Mouse (Mus musculus) midbrain, embryonic 13.5 days (tissue): ENCODE data around the gene Adcy1. TPM values are rescaled to one million over a fixed set of nuclear protein-coding genes. Genes with fewer than 3 reads are reported as not detected.

Source experiments
- ATAC-seq: fragments of 200-750 bp; cut with Nextera tagmentation; 2 replicates; pipeline ENCODE4 v1.8.0; 2017; ENCODE audit warnings: mild to moderate bottlenecking, moderate TSS enrichment, moderate library complexity
- H3K27ac ChIP-seq: fragments of 300-500 bp; sonication (generic); 2 replicates; pipeline ENCODE4 v1.5.1; 2015; ENCODE audit warnings: inconsistent platforms, mild to moderate bottlenecking, moderate library complexity
- H3K27me3 ChIP-seq: fragments of 300-500 bp; sonication (generic); 2 replicates; pipeline ENCODE4 v1.6.1; 2015; ENCODE audit warnings: mild to moderate bottlenecking, inconsistent platforms
- H3K36me3 ChIP-seq: fragments of 300-500 bp; sonication (generic); 2 replicates; pipeline ENCODE4 v1.6.1; 2015; ENCODE audit warnings: mild to moderate bottlenecking, inconsistent platforms
- H3K4me1 ChIP-seq: fragments of 300-500 bp; sonication (generic); replicated peaks from 2 replicates; pipeline ENCODE4 v1.6.1; 2015; ENCODE audit warnings: inconsistent platforms
- H3K4me2 ChIP-seq: fragments of 300-500 bp; sonication (generic); replicated peaks from 2 replicates; pipeline ENCODE4 v1.6.1; 2015; ENCODE audit warnings: moderate library complexity, mild to moderate bottlenecking, inconsistent platforms
- H3K4me3 ChIP-seq: fragments of 300-500 bp; sonication (generic); replicated peaks from 2 replicates; pipeline ENCODE4 v1.5.1; 2015; ENCODE audit warnings: mild to moderate bottlenecking, inconsistent platforms
- H3K9ac ChIP-seq: fragments of 300-500 bp; sonication (generic); replicated peaks from 2 replicates; pipeline ENCODE4 v1.6.1; 2015; ENCODE audit warnings: mild to moderate bottlenecking, inconsistent platforms
- H3K9me3 ChIP-seq: fragments of 300-500 bp; sonication (generic); 2 replicates; pipeline ENCODE4 v1.6.1; 2016; ENCODE audit warnings: mild to moderate bottlenecking, inconsistent platforms
- WGBS: fragments of 180-500 bp; shearing (Covaris S2); methylation state at CpG from one replicate; pipeline ENCODE4 v1.1.7; 2015; 5-methylcytosine and 5-hydroxymethylcytosine counted together
- polyA plus RNA-seq: library from polyadenylated mRNA; unstranded; fragments of >200 nt; fragmentation: Nextera tagmentation; extraction: Ambion mirVana; gene quantifications from 2 replicates; pipeline ENCODE4 v1.2.1, GENCODE M21; 2015

The Adcy1 gene
- polyA plus RNA-seq, 1 experiment from 2014 or later, result 3.0 TPM

GRCm38 (mm10) chr11:7113687-7114086 lies 50.4 kb downstream of the Adcy1 start:
- no peak for ATAC-seq
- Histone ChIP-seq H3K27me3 (no peaks in the 10 kb centered on the region), H3K27ac (no peak overlapping the region)

GRCm38 (mm10) chr11:7114312-7114711 lies 51.0 kb downstream of the Adcy1 start:
- no peaks in the 10 kb centered on the region for H3K27me3 ChIP-seq
- no peaks in the 10 kb centered on the region for H3K9me3 ChIP-seq
- H3K9ac ChIP-seq, result no peak overlapping the region
- no peak for ATAC-seq
- no peak overlapping the region for H3K27ac ChIP-seq
- H3K4me2 ChIP-seq, result no peak overlapping the region
- H3K4me3 ChIP-seq, result no peak overlapping the region
- peaks cover 3% of the 10 kb centered on the region for H3K36me3 ChIP-seq
- peaks cover 19% of the 10 kb centered on the region for H3K4me1 ChIP-seq
- WGBS, result 61% methylated on average over 9 of the region's 9 CpGs

More at GRCm38 (mm10) chr11:7113687-7114086, 50.4 kb downstream of the Adcy1 start:
- Histone ChIP-seq H3K36me3 (peaks cover 7% of the 10 kb centered on the region), H3K4me3 (no peak overlapping the region), H3K4me2 (no peak overlapping the region), H3K4me1 (peaks cover 19% of the 10 kb centered on the region), H3K9ac (no peak overlapping the region), H3K9me3 (no peaks in the 10 kb centered on the region)
- 57% methylated on average over 6 of the region's 6 CpGs for WGBS

- no peak overlapping the region for H3K4me2 ChIP-seq
- H3K36me3 ChIP-seq, result no peaks in the 10 kb centered on the region
- H3K27ac ChIP-seq, result no peak overlapping the region
- 0 out of 2 replicates have a peak, but pooled peaks have one; percentile 45 for ATAC-seq
- no peak overlapping the region for H3K9ac ChIP-seq
- no peak overlapping the region for H3K4me3 ChIP-seq
- 60% methylated on average over 2 of the region's 2 CpGs for WGBS
- peaks cover 19% of the 10 kb centered on the region for H3K4me1 ChIP-seq
- H3K9me3 ChIP-seq, result no peaks in the 10 kb centered on the region
- no peaks in the 10 kb centered on the region for H3K27me3 ChIP-seq
Measured at GRCm38 (mm10) chr11:7116647-7117046, 53.4 kb downstream of the Adcy1 start.

GRCm38 (mm10) chr11:7129319-7130051 lies 66.2 kb downstream of the Adcy1 start:
- H3K4me2 ChIP-seq, result no peak overlapping the region
- H3K36me3 ChIP-seq, result no peaks in the 10 kb centered on the region
- ATAC-seq, result no peak
- WGBS, result 66% methylated on average over 8 of the region's 8 CpGs
- H3K9me3 ChIP-seq, result no peaks in the 10 kb centered on the region
- peaks cover 5% of the 10 kb centered on the region; the same call in 1 of the 2 replicates for H3K4me1 ChIP-seq
- H3K27me3 ChIP-seq, result no peaks in the 10 kb centered on the region
- no peak overlapping the region for H3K27ac ChIP-seq
- H3K9ac ChIP-seq, result no peak overlapping the region
- no peak overlapping the region for H3K4me3 ChIP-seq

- Histone ChIP-seq H3K27ac (no peak overlapping the region), H3K27me3 (no peaks in the 10 kb centered on the region), H3K4me1 (0 out of 2 replicates have a peak, but pooled peaks cover 3% of the 10 kb centered on the region), H3K4me2 (no peak overlapping the region), H3K4me3 (no peak overlapping the region), H3K9me3 (no peaks in the 10 kb centered on the region), H3K9ac (no peak overlapping the region), H3K36me3 (no peaks in the 10 kb centered on the region)
- WGBS, result 92% methylated on average over 7 of the region's 7 CpGs
- ATAC-seq, result no peak
Measured at GRCm38 (mm10) chr11:7132736-7133387, 69.6 kb downstream of the Adcy1 start.

- Histone ChIP-seq H3K9me3 (no peaks in the 10 kb centered on the region), H3K27ac (no peak overlapping the region), H3K27me3 (no peaks in the 10 kb centered on the region), H3K4me3 (no peak overlapping the region), H3K4me1 (0 out of 2 replicates have a peak, but pooled peaks cover 3% of the 10 kb centered on the region), H3K36me3 (0 out of 2 replicates have a peak, but pooled peaks cover 7% of the 10 kb centered on the region), H3K9ac (no peak overlapping the region), H3K4me2 (no peak overlapping the region)
- 85% methylated on average over 5 of the region's 5 CpGs for WGBS
- no peak for ATAC-seq
Measured at GRCm38 (mm10) chr11:7133736-7134135, 70.4 kb downstream of the Adcy1 start.

GRCm38 (mm10) chr11:7134319-7134718 lies 71.0 kb downstream of the Adcy1 start:
- WGBS, result 88% methylated on average over 5 of the region's 5 CpGs
- Histone ChIP-seq H3K27me3 (no peaks in the 10 kb centered on the region), H3K9me3 (no peaks in the 10 kb centered on the region), H3K27ac (no peak overlapping the region), H3K36me3 (0 out of 2 replicates have a peak, but pooled peaks cover 11% of the 10 kb centered on the region), H3K4me1 (0 out of 2 replicates have a peak, but pooled peaks cover 3% of the 10 kb centered on the region), H3K4me3 (no peak overlapping the region), H3K4me2 (no peak overlapping the region), H3K9ac (no peak overlapping the region)
- ATAC-seq, result no peak

- Histone ChIP-seq H3K4me3 (no peak overlapping the region), H3K9ac (no peak overlapping the region), H3K36me3 (0 out of 2 replicates have a peak, but pooled peaks cover 15% of the 10 kb centered on the region), H3K27ac (no peak overlapping the region), H3K9me3 (no peaks in the 10 kb centered on the region), H3K27me3 (no peaks in the 10 kb centered on the region), H3K4me2 (no peak overlapping the region), H3K4me1 (0 out of 2 replicates have a peak, but pooled peaks cover 3% of the 10 kb centered on the region)
- WGBS, result 62% methylated on average over 6 of the region's 6 CpGs
- no peak for ATAC-seq
Measured at GRCm38 (mm10) chr11:7135301-7135700, 72.0 kb downstream of the Adcy1 start.

GRCm38 (mm10) chr11:7135763-7136162 lies 72.5 kb downstream of the Adcy1 start:
- no peak for ATAC-seq
- Histone ChIP-seq H3K9ac (no peak overlapping the region), H3K9me3 (no peaks in the 10 kb centered on the region), H3K27me3 (no peaks in the 10 kb centered on the region), H3K4me1 (0 out of 2 replicates have a peak, but pooled peaks cover 3% of the 10 kb centered on the region), H3K36me3 (0 out of 2 replicates have a peak, but pooled peaks cover 18% of the 10 kb centered on the region), H3K4me3 (no peak overlapping the region), H3K4me2 (no peak overlapping the region), H3K27ac (no peak overlapping the region)
- WGBS, result 87% methylated on average over 9 of the region's 9 CpGs

GRCm38 (mm10) chr11:7136246-7136855 lies 73.1 kb downstream of the Adcy1 start:
- 96% methylated on average over 5 of the region's 5 CpGs for WGBS
- Histone ChIP-seq H3K9me3 (no peaks in the 10 kb centered on the region), H3K27ac (no peak overlapping the region), H3K4me2 (no peak overlapping the region), H3K27me3 (no peaks in the 10 kb centered on the region), H3K9ac (no peak overlapping the region), H3K4me1 (0 out of 2 replicates have a peak, but pooled peaks cover 3% of the 10 kb centered on the region), H3K4me3 (no peak overlapping the region), H3K36me3 (0 out of 2 replicates have a peak, but pooled peaks cover 18% of the 10 kb centered on the region)
- no peak for ATAC-seq

GRCm38 (mm10) chr11:7138370-7138769 lies 75.1 kb downstream of the Adcy1 start:
- H3K9me3 ChIP-seq, result no peaks in the 10 kb centered on the region
- no peak overlapping the region for H3K27ac ChIP-seq
- WGBS, result 93% methylated on average over 8 of the region's 8 CpGs
- H3K4me1 ChIP-seq, result peaks cover 7% of the 10 kb centered on the region
- H3K4me3 ChIP-seq, result no peak overlapping the region
- ATAC-seq, result no peak
- no peak overlapping the region for H3K4me2 ChIP-seq
- H3K27me3 ChIP-seq, result no peaks in the 10 kb centered on the region
- 0 out of 2 replicates have a peak, but pooled peaks cover 18% of the 10 kb centered on the region for H3K36me3 ChIP-seq
- H3K9ac ChIP-seq, result no peak overlapping the region

GRCm38 (mm10) chr11:7140449-7140848 lies 77.2 kb downstream of the Adcy1 start:
- ATAC-seq, result 0 out of 2 replicates have a peak, but pooled peaks have one; percentile 25
- Histone ChIP-seq H3K9me3 (no peaks in the 10 kb centered on the region), H3K36me3 (peaks cover 18% of the 10 kb centered on the region; the same call in 1 of the 2 replicates), H3K9ac (no peak overlapping the region), H3K27me3 (no peaks in the 10 kb centered on the region), H3K4me2 (no peak overlapping the region), H3K4me3 (no peak overlapping the region), H3K4me1 (peaks cover 7% of the 10 kb centered on the region), H3K27ac (no peak overlapping the region)
- WGBS, result 96% methylated on average over 3 of the region's 3 CpGs
